Mouse (Mus musculus) MEL (cell line): ENCODE data around the gene Nrsn2. TPM values are rescaled to one million over a fixed set of nuclear protein-coding genes. Genes with fewer than 3 reads are reported as not detected.

Source experiments
- DNase-seq: peaks from one replicate; pipeline ENCODE4 v3.0.0; 2011; ENCODE audit warnings: low read depth, low spot score
- H3K27ac ChIP-seq: 2 replicates; pipeline ENCODE4 v1.5.1; 2012; ENCODE audit warnings: low read depth, mild to moderate bottlenecking, control low read depth, low read length, moderate library complexity; ENCODE audit not compliant: control insufficient read depth
- H3K27me3 ChIP-seq, 2 experiments: fragments of 150-350 bp in 1 of 2; sonication (generic) in 1 of 2; 2 replicates each; pipeline ENCODE4 v1.6.1; 2012; ENCODE audit warnings: low read length in 2 of 2, mild to moderate bottlenecking in 2 of 2, improper control_type of control experiment in 1 of 2, moderate library complexity in 1 of 2; ENCODE audit not compliant: insufficient read depth in 2 of 2, control insufficient read depth in 1 of 2
- H3K36me3 ChIP-seq, 2 experiments: 2 replicates each; pipeline ENCODE4 v1.6.1; 2012 to 2014; ENCODE audit warnings: low read length in 2 of 2, improper control_type of control experiment in 1 of 2, inconsistent platforms in 1 of 2, mild to moderate bottlenecking in 1 of 2; ENCODE audit not compliant: insufficient read depth in 2 of 2, control insufficient read depth in 1 of 2
- H3K4me1 ChIP-seq, 2 experiments: fragments of 150-350 bp in 1 of 2; sonication (generic) in 1 of 2; 2 replicates each; pipeline ENCODE4 v1.6.1; 2012; ENCODE audit warnings: low read length in 2 of 2, improper control_type of control experiment in 1 of 2, mild to moderate bottlenecking in 1 of 2; ENCODE audit not compliant: insufficient read depth in 2 of 2, control insufficient read depth in 1 of 2
- H3K4me3 ChIP-seq, 2 experiments: fragments of 150-350 bp in 1 of 2; sonication (generic) in 1 of 2; 2 replicates each; pipeline ENCODE4 v1.5.1; 2012; ENCODE audit warnings: low read depth in 2 of 2, low read length in 2 of 2, mild to moderate bottlenecking in 2 of 2, moderate library complexity in 2 of 2, control low read depth in 1 of 2, improper control_type of control experiment in 1 of 2; ENCODE audit not compliant: control insufficient read depth in 1 of 2, insufficient read depth in 1 of 2
- H3K79me2 ChIP-seq: 2 replicates; pipeline ENCODE4 v1.6.1; 2012; ENCODE audit warnings: mild to moderate bottlenecking, low read length, moderate library complexity; ENCODE audit not compliant: control insufficient read depth, poor library complexity, insufficient read depth
- H3K9ac ChIP-seq: 2 replicates; pipeline ENCODE4 v1.6.1; 2012; ENCODE audit warnings: low read depth, mild to moderate bottlenecking, control low read depth, low read length, moderate library complexity; ENCODE audit not compliant: control insufficient read depth, poor library complexity, severe bottlenecking
- H3K9me3 ChIP-seq: fragments of 150-350 bp; sonication (generic); replicated peaks from 2 replicates; pipeline ENCODE4 v1.6.1; 2012; ENCODE audit warnings: mild to moderate bottlenecking, low read length, improper control_type of control experiment, moderate library complexity; ENCODE audit not compliant: insufficient read depth
- BHLHE40 ChIP-seq: IDR thresholded peaks from 2 replicates; pipeline ENCODE4 v1.6.1; 2012; ENCODE audit warnings: low read depth, mild to moderate bottlenecking, inconsistent platforms, low read length, improper control_type of control experiment, borderline replicate concordance
- CHD2 ChIP-seq: IDR thresholded peaks from 2 replicates; pipeline ENCODE4 v1.6.1; 2011; ENCODE audit warnings: low read length, improper control_type of control experiment
- CTCF ChIP-seq, 3 experiments: IDR thresholded peaks in 2 of 3; conservative IDR thresholded peaks in 1 of 3; 2 replicates each; pipeline ENCODE4 v1.5.1; 2011 to 2012; ENCODE audit warnings: low read length in 3 of 3, low read depth in 2 of 3, mild to moderate bottlenecking in 2 of 3, improper control_type of control experiment in 1 of 3, inconsistent platforms in 1 of 3, mixed read lengths in 1 of 3, moderate library complexity in 1 of 3; ENCODE audit not compliant: control insufficient read depth in 1 of 3, insufficient read depth in 1 of 3, poor library complexity in 1 of 3, severe bottlenecking in 1 of 3
- E2F4 ChIP-seq: IDR thresholded peaks from 2 replicates; pipeline ENCODE4 v1.6.1; 2011; ENCODE audit warnings: low read depth, low read length, improper control_type of control experiment, borderline replicate concordance
- GABPA ChIP-seq: IDR thresholded peaks from 2 replicates; pipeline ENCODE4 v1.6.1; 2012; ENCODE audit warnings: low read depth, mild to moderate bottlenecking, inconsistent platforms, low read length, improper control_type of control experiment, moderate library complexity
- GATA1 ChIP-seq: IDR thresholded peaks from 2 replicates; pipeline ENCODE4 v1.6.1; 2011; ENCODE audit warnings: low read depth, low read length, improper control_type of control experiment
- KAT2A ChIP-seq: conservative IDR thresholded peaks from 2 replicates; pipeline ENCODE4 v1.6.1; 2012; ENCODE audit warnings: low read depth, low read length, improper control_type of control experiment, inconsistent platforms
- MAX ChIP-seq: IDR thresholded peaks from 2 replicates; pipeline ENCODE4 v1.6.1; 2011; ENCODE audit warnings: low read length, improper control_type of control experiment
- MAZ ChIP-seq: IDR thresholded peaks from 2 replicates; pipeline ENCODE4 v1.6.1; 2012; ENCODE audit warnings: low read depth, mild to moderate bottlenecking, inconsistent platforms, low read length, improper control_type of control experiment
- MEF2A ChIP-seq: IDR thresholded peaks from 2 replicates; pipeline ENCODE4 v1.6.1; 2014; ENCODE audit warnings: low read depth, mild to moderate bottlenecking, inconsistent platforms, low read length, improper control_type of control experiment; ENCODE audit not compliant: poor library complexity, insufficient replicate concordance, severe bottlenecking; ENCODE audit errors: extremely low read depth
- MXI1 ChIP-seq: IDR thresholded peaks from 2 replicates; pipeline ENCODE4 v1.6.1; 2011; ENCODE audit warnings: mild to moderate bottlenecking, low read depth, low read length, improper control_type of control experiment
- MYC ChIP-seq: IDR thresholded peaks from 2 replicates; pipeline ENCODE4 v1.6.1; 2011; ENCODE audit warnings: low read depth, mild to moderate bottlenecking, low read length, improper control_type of control experiment, moderate library complexity
- NRF1 ChIP-seq: IDR thresholded peaks from 2 replicates; pipeline ENCODE4 v1.6.1; 2014; ENCODE audit warnings: low read depth, mild to moderate bottlenecking, inconsistent platforms, low read length, improper control_type of control experiment, moderate library complexity; ENCODE audit not compliant: poor library complexity, insufficient read depth, severe bottlenecking
- POLR2AphosphoS2 ChIP-seq: IDR thresholded peaks from 2 replicates; pipeline ENCODE4 v1.6.1; 2011; ENCODE audit warnings: low read length, improper control_type of control experiment
- SIN3A ChIP-seq: IDR thresholded peaks from 2 replicates; pipeline ENCODE4 v1.6.1; 2012; ENCODE audit warnings: low read length, improper control_type of control experiment, inconsistent platforms
- SMC3 ChIP-seq: IDR thresholded peaks from 2 replicates; pipeline ENCODE4 v1.6.1; 2011; ENCODE audit warnings: low read depth, low read length, improper control_type of control experiment
- TAL1 ChIP-seq: IDR thresholded peaks from 2 replicates; pipeline ENCODE4 v1.6.1; 2012; ENCODE audit warnings: mild to moderate bottlenecking, inconsistent platforms, low read length, moderate library complexity, mixed read lengths
- TBP ChIP-seq: IDR thresholded peaks from 2 replicates; pipeline ENCODE4 v1.8.0; 2011; ENCODE audit warnings: low read depth, low read length, improper control_type of control experiment
- UBTF ChIP-seq: IDR thresholded peaks from 2 replicates; pipeline ENCODE4 v1.6.1; 2012; ENCODE audit warnings: low read depth, mild to moderate bottlenecking, inconsistent platforms, low read length, improper control_type of control experiment, moderate library complexity, borderline replicate concordance; ENCODE audit not compliant: insufficient read depth
- ZC3H11A ChIP-seq: IDR thresholded peaks from 2 replicates; pipeline ENCODE4 v1.6.1; 2012; ENCODE audit warnings: low read depth, mild to moderate bottlenecking, inconsistent platforms, low read length, improper control_type of control experiment
- ZKSCAN1 ChIP-seq: IDR thresholded peaks from 2 replicates; pipeline ENCODE4 v1.6.1; 2012; ENCODE audit warnings: low read depth, mild to moderate bottlenecking, inconsistent platforms, low read length, improper control_type of control experiment, moderate library complexity
- ZMIZ1 ChIP-seq: IDR thresholded peaks from 2 replicates; pipeline ENCODE4 v1.6.1; 2012; ENCODE audit warnings: low read depth, mild to moderate bottlenecking, inconsistent platforms, low read length, improper control_type of control experiment, moderate library complexity
- polyA plus RNA-seq, 2 experiments: library from polyadenylated mRNA; stranded (reverse) in 1 of 2; unstranded in 1 of 2; fragments of >175 nt in 1 of 2; fragments of >200 nt in 1 of 2; gene quantifications; 2 replicates each; pipeline versions ENCODE4 v1.2.1 to v1.2.4; 2012; ENCODE audit warnings: low replicate concordance in 2 of 2, low read depth in 1 of 2; ENCODE audit not compliant: insufficient read length in 2 of 2, insufficient read depth in 1 of 2, missing spikeins in 1 of 2
- total RNA-seq: library from RNA; depleted of rRNA; stranded (reverse); fragments of 300-350 nt; gene quantifications from 2 replicates; pipeline ENCODE4 v1.2.3, GENCODE M21; 2012

Nrsn2 gene
- total and polyA plus RNA-seq, 3 experiments = not detected

DNA sequence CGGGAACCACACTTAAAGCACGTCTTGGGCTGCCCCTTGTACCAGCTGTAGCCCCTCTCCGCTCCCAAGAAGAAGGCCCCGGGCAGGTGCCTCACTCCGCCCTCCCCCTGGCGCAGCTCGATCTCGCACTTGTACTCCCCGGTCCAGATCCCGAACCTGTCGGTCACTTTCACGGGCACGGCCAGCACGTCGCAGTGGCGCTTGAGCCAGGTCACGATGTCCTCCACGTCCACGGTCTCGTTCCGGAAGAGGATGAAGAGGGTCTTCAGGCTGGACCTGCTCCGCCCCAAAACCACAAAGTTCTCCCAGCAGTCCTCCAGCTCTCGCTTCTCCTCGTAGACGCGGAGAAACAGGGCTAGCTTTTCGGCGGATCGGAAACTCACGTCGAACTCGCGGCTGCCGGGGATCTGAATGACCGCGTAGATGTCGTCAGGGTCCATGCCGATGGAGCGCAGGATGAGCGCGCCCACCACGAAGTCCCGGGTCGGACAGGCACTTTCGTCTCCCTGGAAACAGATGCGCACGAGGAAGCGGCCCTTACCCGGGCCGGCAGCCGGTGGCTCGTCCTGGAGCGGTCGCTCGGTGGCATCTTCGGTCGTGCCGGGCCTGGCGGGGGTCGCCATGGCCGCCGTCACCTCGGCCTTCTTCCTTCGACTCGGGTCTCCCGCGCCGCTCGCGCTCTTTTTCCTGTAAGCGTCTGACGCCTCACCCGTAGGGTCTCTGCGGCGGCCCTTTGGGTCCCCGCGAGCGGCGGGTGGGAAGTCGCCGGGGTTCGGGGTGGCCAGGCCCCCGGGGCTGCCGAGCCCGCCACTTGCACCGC, 37.5 kb upstream of the Nrsn2 start:
- Histone ChIP-seq H3K9ac (peak overlapping the region; percentile 97), H3K9me3 (no peaks in the 10 kb centered on the region), H3K36me3 (no peaks in the 10 kb centered on the region), H3K27ac (peak overlapping the region; percentile 32), H3K79me2 (peaks cover 16% of the 10 kb centered on the region), H3K4me1 (no peaks in the 10 kb centered on the region; a peak in 1 of 4 replicates), H3K27me3 (no peaks in the 10 kb centered on the region), H3K4me3 (peak overlapping the region; percentile 83 to 86)
- no peak for TF ChIP-seq E2F4
- TF ChIP-seq MEF2A = no peak
- TF ChIP-seq GABPA = no peak
- TF ChIP-seq MAZ = no peak
- TF ChIP-seq ZKSCAN1 = no peak
- no peak for TF ChIP-seq TBP
- no peak for TF ChIP-seq KAT2A
- no peak for TF ChIP-seq SMC3
- no peak for TF ChIP-seq UBTF
- TF ChIP-seq MXI1 = no peak
- no peak for TF ChIP-seq MAX
- TF ChIP-seq GATA1 = no peak
- no peak for TF ChIP-seq CTCF (IDR thresholded peaks at IDR 0.05 in 2 of 3, conservative IDR thresholded peaks at IDR 0.05 in 1 of 3; ENCODE audit: control insufficient read depth in 1 of 3, insufficient read depth in 1 of 3, low read depth in 2 of 3, low read length in 3 of 3, poor library complexity in 1 of 3, severe bottlenecking in 1 of 3)
- TF ChIP-seq SIN3A = no peak
- no peak for TF ChIP-seq NRF1
- no peak for TF ChIP-seq POLR2AphosphoS2
- TF ChIP-seq ZMIZ1 = no peak
- no peak for TF ChIP-seq MYC
- peak; percentile 50 for DNase-seq

DNA sequence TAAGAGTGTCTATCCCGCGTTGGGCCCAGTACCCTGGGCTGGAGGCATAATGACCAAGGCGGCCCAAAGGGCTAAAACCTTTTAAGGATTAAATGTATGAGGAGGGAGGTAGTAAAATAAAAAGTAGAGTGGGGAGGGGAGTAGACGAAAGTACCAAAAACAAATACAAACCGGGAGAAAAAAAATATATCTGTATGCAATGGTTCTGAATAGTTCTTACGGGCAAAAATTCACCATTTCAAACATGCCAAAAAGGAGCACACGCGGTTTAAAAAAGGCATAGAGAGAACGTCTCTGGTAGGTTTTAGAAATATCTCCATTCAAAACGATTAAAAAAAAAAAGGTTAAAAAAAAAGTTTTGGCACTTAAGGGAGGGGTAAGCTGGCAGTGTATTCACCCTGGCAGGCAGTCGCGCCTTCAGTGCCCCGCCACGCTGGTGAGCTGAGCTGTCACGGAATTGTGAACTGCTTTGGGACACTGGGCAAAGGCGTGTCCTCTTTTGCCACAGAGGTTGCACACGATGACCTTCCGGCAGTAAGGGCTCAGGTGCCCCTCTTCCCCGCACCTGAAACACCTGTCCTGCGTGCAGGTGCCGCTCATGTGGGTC, 36.8 kb upstream of the Nrsn2 start:
- no peak overlapping the region for H3K27ac ChIP-seq
- no peaks in the 10 kb centered on the region for H3K27me3 ChIP-seq
- H3K4me1 ChIP-seq = no peaks in the 10 kb centered on the region; a peak in 1 of 4 replicates
- DNase-seq = no peak
- peak overlapping the region; percentile 97 for H3K9ac ChIP-seq
- no peak for TF ChIP-seq GABPA
- TF ChIP-seq BHLHE40 = no peak
- no peak for TF ChIP-seq ZC3H11A
- TF ChIP-seq MAZ = no peak
- TF ChIP-seq CHD2 = no peak
- no peak for TF ChIP-seq TAL1
- H3K79me2 ChIP-seq = peaks cover 16% of the 10 kb centered on the region
- H3K36me3 ChIP-seq = no peaks in the 10 kb centered on the region
- H3K9me3 ChIP-seq = no peaks in the 10 kb centered on the region
- peak overlapping the region; percentile 83 to 86 for H3K4me3 ChIP-seq
